Mouse (Mus musculus): ENCODE data around the gene Traf4. TPM values are rescaled to one million over a fixed set of nuclear protein-coding genes. Genes with fewer than 3 reads are reported as not detected.

Traf4 gene
- total and polyA plus RNA-seq, 2 experiments, result 8.8 to 73.5 TPM

GRCm38 (mm10) chr11:78176402-78176862 lies 11.0 kb upstream of the Traf4 start, which contains the start of the genes Nek8 and Tlcd1:
TSS of gene Nek8 (minus strand) at chr11:78176675.
TSS of gene Tlcd1 (plus strand) at chr11:78176711.
- WGBS, result under 1% methylated on average over 32 of the region's 32 CpGs
- Histone ChIP-seq H3K4me3 (ENCODE audit: insufficient read depth, low read depth, low read length) (peak within 1 kb of the TSS; percentile 67), H3K9ac (ENCODE audit: low read depth, low read length) (peak within 1 kb of the TSS; percentile 86), H3K36me3 (ENCODE audit: control insufficient read depth, insufficient read depth, low read length) (peaks cover 16% of the 10 kb centered on the region; the same call in 1 of the 2 replicates), H3K27me3 (ENCODE audit: control insufficient read depth, insufficient read depth, low read length) (no peaks in the 10 kb centered on the region), H3K4me1 (ENCODE audit: control insufficient read depth, insufficient read depth, low read length) (peaks cover 8% of the 10 kb centered on the region), H3K79me2 (ENCODE audit: control insufficient read depth, insufficient read depth, low read length) (no peaks in the 10 kb centered on the region), H3K27ac (replicated peaks; ENCODE audit: insufficient read depth, low read depth, low read length) (peak within 1 kb of the TSS; percentile 83)
- TF ChIP-seq CTCF (IDR thresholded peaks at IDR 0.05; ENCODE audit: low read depth, low read length), result no peak
- TF ChIP-seq POLR2A (IDR thresholded peaks at IDR 0.05; ENCODE audit: extremely low read depth, insufficient read depth, low read length), result 0 out of 2 replicates have a peak, but pooled peaks have one; percentile 54
- DNase-seq (ENCODE audit: extremely low read depth, low read depth, low spot score), result peak; percentile 82

- Histone ChIP-seq H3K4me1 (ENCODE audit: control insufficient read depth, insufficient read depth, low read length) (peaks cover 8% of the 10 kb centered on the region), H3K27ac (replicated peaks; ENCODE audit: insufficient read depth, low read depth, low read length) (peak overlapping the region; percentile 83), H3K36me3 (ENCODE audit: control insufficient read depth, insufficient read depth, low read length) (peaks cover 11% of the 10 kb centered on the region; the same call in 1 of the 2 replicates), H3K79me2 (ENCODE audit: control insufficient read depth, insufficient read depth, low read length) (no peaks in the 10 kb centered on the region), H3K27me3 (ENCODE audit: control insufficient read depth, insufficient read depth, low read length) (no peaks in the 10 kb centered on the region), H3K9ac (ENCODE audit: low read depth, low read length) (peak overlapping the region; percentile 3; the same call in 1 of the 2 replicates), H3K4me3 (ENCODE audit: insufficient read depth, low read depth, low read length) (peak overlapping the region; percentile 67; the same call in 1 of the 2 replicates)
- under 1% methylated on average over 9 of the region's 10 CpGs for WGBS
- TF ChIP-seq POLR2A (IDR thresholded peaks at IDR 0.05; ENCODE audit: extremely low read depth, insufficient read depth, low read length) (no peak), CTCF (IDR thresholded peaks at IDR 0.05; ENCODE audit: low read depth, low read length) (no peak)
- DNase-seq (ENCODE audit: extremely low read depth, low read depth, low spot score), result peak; percentile 84
Observed at GRCm38 (mm10) chr11:78175771-78176401, 10.5 kb upstream of the Traf4 start.

- H3K4me1 ChIP-seq (ENCODE audit: control insufficient read depth, insufficient read depth, low read length), result peaks cover 8% of the 10 kb centered on the region; the same call in 1 of the 2 replicates
- 70% methylated on average over 3 of the region's 3 CpGs for WGBS
Observed at GRCm38 (mm10) chr11:78174506-78174905, 9.1 kb upstream of the Traf4 start.

GRCm38 (mm10) chr11:78172748-78173383 lies 7.5 kb upstream of the Traf4 start:
- Histone ChIP-seq H3K27me3 (ENCODE audit: control insufficient read depth, insufficient read depth, low read length) (no peaks in the 10 kb centered on the region), H3K9ac (ENCODE audit: low read depth, low read length) (no peak overlapping the region), H3K36me3 (ENCODE audit: control insufficient read depth, insufficient read depth, low read length) (no peaks in the 10 kb centered on the region), H3K4me3 (ENCODE audit: insufficient read depth, low read depth, low read length) (no peak overlapping the region), H3K79me2 (ENCODE audit: control insufficient read depth, insufficient read depth, low read length) (no peaks in the 10 kb centered on the region), H3K4me1 (ENCODE audit: control insufficient read depth, insufficient read depth, low read length) (peaks cover 6% of the 10 kb centered on the region; the same call in 1 of the 2 replicates), H3K27ac (replicated peaks; ENCODE audit: insufficient read depth, low read depth, low read length) (no peak overlapping the region)
- WGBS, result 89% methylated on average over 19 of the region's 19 CpGs
- no peak for DNase-seq (ENCODE audit: extremely low read depth, low read depth, low spot score)
- TF ChIP-seq CTCF (IDR thresholded peaks at IDR 0.05; ENCODE audit: low read depth, low read length) (no peak), POLR2A (IDR thresholded peaks at IDR 0.05; ENCODE audit: extremely low read depth, insufficient read depth, low read length) (no peak)

More at GRCm38 (mm10) chr11:78174506-78174905, 9.1 kb upstream of the Traf4 start:
- Histone ChIP-seq H3K36me3 (ENCODE audit: control insufficient read depth, insufficient read depth, low read length) (no peaks in the 10 kb centered on the region), H3K79me2 (ENCODE audit: control insufficient read depth, insufficient read depth, low read length) (no peaks in the 10 kb centered on the region), H3K27me3 (ENCODE audit: control insufficient read depth, insufficient read depth, low read length) (no peaks in the 10 kb centered on the region), H3K4me3 (ENCODE audit: insufficient read depth, low read depth, low read length) (no peak overlapping the region), H3K9ac (ENCODE audit: low read depth, low read length) (no peak overlapping the region), H3K27ac (replicated peaks; ENCODE audit: insufficient read depth, low read depth, low read length) (peak overlapping the region; percentile 50)
- no peak for TF ChIP-seq POLR2A (IDR thresholded peaks at IDR 0.05; ENCODE audit: extremely low read depth, insufficient read depth, low read length)
- no peak for TF ChIP-seq CTCF (IDR thresholded peaks at IDR 0.05; ENCODE audit: low read depth, low read length)
- DNase-seq (ENCODE audit: extremely low read depth, low read depth, low spot score), result peak; percentile 78

DNA sequence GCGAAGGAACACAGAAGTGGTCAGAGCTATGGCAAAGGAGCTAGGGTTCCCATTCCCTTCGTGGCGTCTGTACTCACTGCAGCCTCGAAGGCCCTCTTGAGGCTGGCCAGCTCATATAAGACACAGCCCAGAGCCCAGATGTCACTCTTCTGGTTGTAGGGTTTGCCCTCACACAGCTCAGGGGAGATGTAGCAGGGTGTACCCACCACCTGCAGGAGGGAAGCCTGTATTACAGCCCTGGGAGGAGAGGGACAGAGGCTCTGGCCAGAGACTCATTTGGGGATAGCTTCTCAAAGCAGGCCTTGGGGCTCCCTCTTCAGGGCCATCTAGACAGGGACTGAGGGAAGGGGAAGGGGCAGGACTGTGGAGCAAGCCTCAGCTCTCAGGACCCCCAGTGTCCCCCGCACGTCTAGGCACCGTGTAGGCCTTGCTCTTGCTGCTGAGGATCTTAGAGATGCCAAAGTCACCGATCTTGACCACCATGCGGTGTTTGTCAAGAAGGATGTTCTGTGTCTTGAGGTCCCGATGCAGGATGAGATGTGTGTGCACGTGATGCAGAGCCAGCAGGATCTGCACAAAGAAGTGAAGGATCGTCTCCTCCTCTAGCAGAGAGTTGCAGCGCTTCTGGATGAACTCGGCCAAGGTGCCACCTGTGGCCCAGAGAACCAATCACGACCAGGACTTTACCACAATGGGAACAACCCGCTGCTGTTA lies 6.8 kb upstream of the Traf4 start:
- no peak overlapping the region for H3K4me3 ChIP-seq (ENCODE audit: insufficient read depth, low read depth, low read length)
- no peaks in the 10 kb centered on the region for H3K27me3 ChIP-seq (ENCODE audit: control insufficient read depth, insufficient read depth, low read length)
- no peak overlapping the region for H3K27ac ChIP-seq (replicated peaks; ENCODE audit: insufficient read depth, low read depth, low read length)
- DNase-seq (ENCODE audit: extremely low read depth, low read depth, low spot score), result no peak
- TF ChIP-seq CTCF (IDR thresholded peaks at IDR 0.05; ENCODE audit: low read depth, low read length) (0 out of 2 replicates have a peak, but pooled peaks have one; percentile 10), POLR2A (IDR thresholded peaks at IDR 0.05; ENCODE audit: extremely low read depth, insufficient read depth, low read length) (no peak)
- no peaks in the 10 kb centered on the region for H3K79me2 ChIP-seq (ENCODE audit: control insufficient read depth, insufficient read depth, low read length)
- no peak overlapping the region for H3K9ac ChIP-seq (ENCODE audit: low read depth, low read length)
- WGBS, result 90% methylated on average over 16 of the region's 16 CpGs
- no peaks in the 10 kb centered on the region for H3K36me3 ChIP-seq (ENCODE audit: control insufficient read depth, insufficient read depth, low read length)
- H3K4me1 ChIP-seq (ENCODE audit: control insufficient read depth, insufficient read depth, low read length), result peaks cover 6% of the 10 kb centered on the region; the same call in 1 of the 2 replicates

Measured in liver, adult 2 months (tissue).